Mouse (Mus musculus) midbrain, embryonic 13.5 days (tissue): Measurements from ENCODE around the gene Lysmd2. TPM values are rescaled to one million over a fixed set of nuclear protein-coding genes. Genes with fewer than 3 reads are reported as not detected.

Experiments
- ATAC-seq: fragments of 200-750 bp; cut with Nextera tagmentation; 2 replicates; pipeline ENCODE4 v1.8.0; 2017; ENCODE audit warnings: mild to moderate bottlenecking, moderate TSS enrichment, moderate library complexity
- H3K27ac ChIP-seq: fragments of 300-500 bp; sonication (generic); 2 replicates; pipeline ENCODE4 v1.5.1; 2015; ENCODE audit warnings: inconsistent platforms, mild to moderate bottlenecking, moderate library complexity
- H3K27me3 ChIP-seq: fragments of 300-500 bp; sonication (generic); 2 replicates; pipeline ENCODE4 v1.6.1; 2015; ENCODE audit warnings: mild to moderate bottlenecking, inconsistent platforms
- H3K36me3 ChIP-seq: fragments of 300-500 bp; sonication (generic); 2 replicates; pipeline ENCODE4 v1.6.1; 2015; ENCODE audit warnings: mild to moderate bottlenecking, inconsistent platforms
- H3K4me1 ChIP-seq: fragments of 300-500 bp; sonication (generic); replicated peaks from 2 replicates; pipeline ENCODE4 v1.6.1; 2015; ENCODE audit warnings: inconsistent platforms
- H3K4me2 ChIP-seq: fragments of 300-500 bp; sonication (generic); replicated peaks from 2 replicates; pipeline ENCODE4 v1.6.1; 2015; ENCODE audit warnings: moderate library complexity, mild to moderate bottlenecking, inconsistent platforms
- H3K4me3 ChIP-seq: fragments of 300-500 bp; sonication (generic); replicated peaks from 2 replicates; pipeline ENCODE4 v1.5.1; 2015; ENCODE audit warnings: mild to moderate bottlenecking, inconsistent platforms
- H3K9ac ChIP-seq: fragments of 300-500 bp; sonication (generic); replicated peaks from 2 replicates; pipeline ENCODE4 v1.6.1; 2015; ENCODE audit warnings: mild to moderate bottlenecking, inconsistent platforms
- H3K9me3 ChIP-seq: fragments of 300-500 bp; sonication (generic); 2 replicates; pipeline ENCODE4 v1.6.1; 2016; ENCODE audit warnings: mild to moderate bottlenecking, inconsistent platforms
- WGBS: fragments of 180-500 bp; shearing (Covaris S2); methylation state at CpG from one replicate; pipeline ENCODE4 v1.1.7; 2015; 5-methylcytosine and 5-hydroxymethylcytosine counted together
- polyA plus RNA-seq: library from polyadenylated mRNA; unstranded; fragments of >200 nt; fragmentation: Nextera tagmentation; extraction: Ambion mirVana; gene quantifications from 2 replicates; pipeline ENCODE4 v1.2.1, GENCODE M21; 2015

Lysmd2 gene
- polyA plus RNA-seq = 17.9 and 18.3 TPM in 2 replicates

- H3K4me2 ChIP-seq = peak within 1 kb of the TSS; percentile 79
- peaks cover 9% of the 10 kb centered on the region for H3K27me3 ChIP-seq
- no peaks in the 10 kb centered on the region for H3K36me3 ChIP-seq
- peak within 1 kb of the TSS; percentile 91 for H3K9ac ChIP-seq
- 0% methylated on average over 74 of the region's 94 CpGs for WGBS
- ATAC-seq = peak; percentile 90
- H3K27ac ChIP-seq = peak within 1 kb of the TSS; percentile 95
- peak within 1 kb of the TSS; percentile 75 for H3K4me3 ChIP-seq
- peaks cover 6% of the 10 kb centered on the region for H3K4me1 ChIP-seq
- no peaks in the 10 kb centered on the region for H3K9me3 ChIP-seq
These were observed at the start of gene Lysmd2 for GRCm38 (mm10) chr9:75625556-75626307. Gene Lysmd2, plus strand, starts transcription at chr9:75625741.

GRCm38 (mm10) chr9:75579321-75579720, 46.2 kb upstream of the Lysmd2 start:
- H3K4me3 ChIP-seq = no peak overlapping the region
- no peak overlapping the region for H3K4me2 ChIP-seq
- H3K27me3 ChIP-seq = no peaks in the 10 kb centered on the region
- H3K36me3 ChIP-seq = peaks cover 86% of the 10 kb centered on the region
- no peaks in the 10 kb centered on the region for H3K4me1 ChIP-seq
- no peak overlapping the region for H3K9ac ChIP-seq
- ATAC-seq = no peak
- H3K9me3 ChIP-seq = no peaks in the 10 kb centered on the region
- no peak overlapping the region for H3K27ac ChIP-seq
- WGBS = 90% methylated on average over 6 of the region's 6 CpGs

DNA sequence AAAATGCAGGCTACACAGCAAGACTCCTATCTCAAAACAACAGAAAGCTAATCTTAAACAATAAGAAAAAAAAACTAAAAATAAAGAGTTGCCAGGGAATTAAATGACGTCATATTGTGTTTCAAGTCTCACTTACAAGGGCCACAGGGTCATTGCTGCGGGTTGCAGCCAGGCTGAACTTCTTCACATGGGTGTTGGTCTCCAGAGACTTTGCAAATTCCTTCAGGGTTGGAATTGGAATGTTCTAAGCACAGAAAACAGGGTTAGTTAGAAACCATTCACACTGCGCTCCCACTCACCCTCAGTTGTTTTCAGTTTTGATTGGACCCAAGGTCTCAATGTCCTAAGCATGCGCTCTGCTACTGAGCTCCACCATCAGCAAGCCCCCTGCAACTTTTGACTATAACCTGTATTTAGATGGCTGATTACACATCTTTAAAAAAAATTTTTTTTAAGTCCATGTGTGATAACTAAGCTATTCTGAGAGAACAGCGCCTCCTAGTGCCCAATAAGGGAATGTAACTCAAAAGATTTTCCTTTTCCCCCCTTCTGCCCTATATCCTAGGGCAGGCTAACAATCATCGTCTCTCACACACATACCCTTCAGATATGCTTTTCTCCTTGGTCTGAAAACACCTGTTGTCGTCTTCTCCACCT, 43.7 kb upstream of the Lysmd2 start:
- Histone ChIP-seq H3K9ac (no peak overlapping the region), H3K9me3 (no peaks in the 10 kb centered on the region), H3K36me3 (peaks cover 86% of the 10 kb centered on the region), H3K27ac (no peak overlapping the region), H3K27me3 (no peaks in the 10 kb centered on the region), H3K4me1 (no peaks in the 10 kb centered on the region), H3K4me3 (no peak overlapping the region), H3K4me2 (no peak overlapping the region)
- 57% methylated on average over 7 of the region's 7 CpGs for WGBS
- no peak for ATAC-seq

DNA sequence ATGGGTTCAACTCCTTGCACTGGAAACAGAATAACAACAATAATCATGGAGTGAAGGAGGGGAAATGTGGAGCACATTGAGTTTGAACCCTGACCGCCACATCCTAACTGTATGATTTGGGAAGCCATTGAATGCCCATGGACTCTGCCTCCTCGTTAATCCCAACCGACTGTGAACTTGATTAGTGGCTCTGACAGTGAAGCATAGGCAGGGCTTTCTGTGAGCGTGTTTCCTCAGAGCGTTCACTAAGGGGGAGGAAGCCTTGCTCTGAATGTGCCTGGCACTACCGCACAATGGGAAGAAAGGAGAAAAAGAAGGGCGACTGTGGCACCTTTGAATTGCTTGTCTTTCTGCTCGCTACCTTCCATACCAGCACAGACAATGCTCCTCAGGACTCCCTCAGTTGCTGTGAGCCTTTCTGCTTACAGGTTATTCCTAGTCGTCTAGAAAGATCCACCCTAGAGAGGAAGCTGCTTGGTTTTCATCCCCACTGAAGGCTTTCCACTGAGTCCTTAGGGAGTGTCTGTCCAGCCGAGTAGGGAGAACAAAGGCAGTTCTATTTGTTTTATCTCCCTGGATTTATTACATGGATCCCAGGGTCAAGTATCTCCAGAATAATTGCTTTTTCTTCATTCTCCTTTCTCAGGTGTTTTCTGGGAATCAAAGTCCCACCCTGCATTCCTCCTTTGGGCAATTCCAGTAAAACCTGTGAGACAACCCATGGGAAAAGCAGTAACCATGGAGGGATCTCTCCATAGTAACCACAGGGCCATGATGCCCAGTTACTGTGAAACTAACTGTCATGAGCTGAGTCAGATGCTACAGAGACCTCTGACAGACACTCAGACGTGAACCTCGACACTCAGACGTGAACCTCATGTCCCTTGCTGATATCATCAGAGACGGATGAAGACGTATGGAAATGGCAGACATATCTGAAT, 35.4 kb upstream of the Lysmd2 start:
- WGBS = 87% methylated on average over 15 of the region's 15 CpGs
- no peak overlapping the region for H3K27ac ChIP-seq
- ATAC-seq = no peak
- H3K4me2 ChIP-seq = no peak overlapping the region
- H3K36me3 ChIP-seq = peaks cover 98% of the 10 kb centered on the region
- H3K9ac ChIP-seq = no peak overlapping the region
- 0 out of 2 replicates have a peak, but pooled peaks cover 5% of the 10 kb centered on the region for H3K9me3 ChIP-seq
- no peaks in the 10 kb centered on the region for H3K27me3 ChIP-seq
- H3K4me1 ChIP-seq = peaks cover 8% of the 10 kb centered on the region; the same call in 1 of the 2 replicates
- no peak overlapping the region for H3K4me3 ChIP-seq

DNA sequence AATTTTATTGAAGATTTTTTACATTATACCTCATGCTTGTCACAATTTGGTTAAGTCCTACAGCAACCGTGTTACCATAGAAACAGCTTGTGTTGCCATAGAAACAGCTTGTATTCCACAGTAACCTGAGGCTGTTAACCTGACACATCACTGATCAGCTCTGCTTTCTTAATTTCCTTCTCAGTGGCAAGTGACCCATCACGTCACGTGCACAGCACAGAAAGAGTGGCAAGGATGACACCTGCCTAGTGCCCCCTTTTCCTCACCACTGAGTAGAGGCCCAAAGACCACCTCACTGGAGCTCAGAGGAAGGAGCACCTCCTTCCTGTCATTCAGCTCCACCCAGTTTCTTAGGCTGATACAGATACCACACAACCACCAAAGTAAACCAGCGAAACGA, 32.1 kb upstream of the Lysmd2 start:
- H3K36me3 ChIP-seq = peaks cover 78% of the 10 kb centered on the region
- H3K27ac ChIP-seq = peak overlapping the region; percentile 41; the same call in 1 of the 2 replicates

DNA sequence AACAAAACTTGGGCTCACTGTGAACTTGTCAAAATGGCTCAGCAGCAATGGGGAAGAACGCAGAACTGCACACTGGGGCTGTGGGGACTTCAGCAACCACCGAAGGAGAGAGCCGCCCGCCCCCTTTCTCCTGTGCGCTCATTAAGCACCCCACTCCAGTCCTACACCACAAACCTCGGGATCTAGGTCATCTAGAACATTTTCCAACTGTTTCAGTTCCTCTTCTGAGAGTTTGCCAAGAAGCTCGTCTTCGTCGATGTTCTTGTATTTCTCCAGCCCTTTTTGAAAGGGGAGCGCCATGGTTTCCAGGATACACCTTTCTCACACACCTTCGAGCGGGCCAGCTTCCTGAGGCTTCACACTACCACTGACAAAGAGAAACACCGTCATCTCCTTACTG, 28.5 kb upstream of the Lysmd2 start:
- Histone ChIP-seq H3K9ac (no peak overlapping the region), H3K4me1 (peaks cover 30% of the 10 kb centered on the region), H3K4me2 (no peak overlapping the region), H3K4me3 (no peak overlapping the region), H3K9me3 (no peaks in the 10 kb centered on the region), H3K27ac (no peak overlapping the region), H3K36me3 (peaks cover 46% of the 10 kb centered on the region), H3K27me3 (no peaks in the 10 kb centered on the region)
- ATAC-seq = no peak
- WGBS = 92% methylated on average over 13 of the region's 13 CpGs

More for the DNA sequence above, 32.1 kb upstream of the Lysmd2 start:
- Histone ChIP-seq H3K9ac (no peak overlapping the region), H3K4me1 (peaks cover 12% of the 10 kb centered on the region), H3K4me2 (no peak overlapping the region), H3K4me3 (no peak overlapping the region), H3K9me3 (0 out of 2 replicates have a peak, but pooled peaks cover 5% of the 10 kb centered on the region), H3K27me3 (no peaks in the 10 kb centered on the region)
- 0 out of 2 replicates have a peak, but pooled peaks have one; percentile 51 for ATAC-seq
- 79% methylated on average over 5 of the region's 5 CpGs for WGBS

- WGBS = 82% methylated on average over 4 of the region's 4 CpGs
- H3K36me3 ChIP-seq = peaks cover 40% of the 10 kb centered on the region
- H3K9me3 ChIP-seq = no peaks in the 10 kb centered on the region
- no peak overlapping the region for H3K9ac ChIP-seq
- H3K27ac ChIP-seq = no peak overlapping the region
- H3K4me2 ChIP-seq = no peak overlapping the region
- H3K4me1 ChIP-seq = peaks cover 30% of the 10 kb centered on the region
- no peak overlapping the region for H3K4me3 ChIP-seq
- no peaks in the 10 kb centered on the region for H3K27me3 ChIP-seq
- no peak for ATAC-seq
These were observed 27.9 kb upstream of the Lysmd2 start for GRCm38 (mm10) chr9:75597596-75597995.

DNA sequence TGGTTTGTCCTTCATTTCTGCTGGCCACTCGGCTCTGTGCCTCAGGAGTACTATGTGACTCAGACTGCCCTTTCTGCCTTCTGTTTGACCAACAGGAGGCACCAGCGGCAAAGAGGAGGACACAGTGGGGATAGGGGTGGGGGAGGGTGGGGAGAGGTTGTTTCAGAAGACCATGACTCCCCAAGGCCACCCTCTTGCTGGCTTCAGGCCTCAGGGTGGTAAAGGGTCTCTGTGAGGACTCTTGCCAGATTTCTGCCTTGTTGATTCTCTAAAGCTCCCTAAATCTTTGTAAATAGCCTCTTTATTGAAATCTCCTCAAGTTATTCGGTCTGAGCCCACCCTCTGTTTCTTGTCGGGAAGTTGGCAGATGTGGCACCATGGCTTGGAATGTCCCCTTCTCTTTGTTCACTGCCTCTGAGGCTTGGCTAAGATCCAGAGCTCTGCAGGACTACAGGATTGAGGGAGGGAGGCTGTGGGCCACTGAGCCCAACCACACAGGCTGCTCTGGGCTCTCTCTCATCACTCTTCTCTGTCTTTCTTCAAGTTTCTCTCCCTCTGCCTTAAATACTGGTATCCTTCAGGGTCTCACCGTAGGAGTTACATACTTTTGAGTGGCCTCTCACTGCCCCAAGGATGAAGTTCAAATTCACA, 26.2 kb upstream of the Lysmd2 start:
- WGBS = 40% methylated on average over 5 of the region's 5 CpGs
- ATAC-seq = peak; percentile 93
- Histone ChIP-seq H3K4me3 (no peak overlapping the region), H3K27ac (no peak overlapping the region), H3K27me3 (no peaks in the 10 kb centered on the region), H3K4me2 (no peak overlapping the region), H3K4me1 (peaks cover 22% of the 10 kb centered on the region), H3K9me3 (no peaks in the 10 kb centered on the region), H3K9ac (no peak overlapping the region), H3K36me3 (peaks cover 30% of the 10 kb centered on the region)

- no peaks in the 10 kb centered on the region for H3K9me3 ChIP-seq
- H3K27me3 ChIP-seq = no peaks in the 10 kb centered on the region
- H3K4me2 ChIP-seq = no peak overlapping the region
- no peak overlapping the region for H3K27ac ChIP-seq
- no peak overlapping the region for H3K9ac ChIP-seq
- H3K4me3 ChIP-seq = no peak overlapping the region
- H3K36me3 ChIP-seq = peaks cover 31% of the 10 kb centered on the region
- no peak for ATAC-seq
- peaks cover 22% of the 10 kb centered on the region for H3K4me1 ChIP-seq
- WGBS = 76% methylated on average over 7 of the region's 7 CpGs
These were observed 25.2 kb upstream of the Lysmd2 start for GRCm38 (mm10) chr9:75600166-75600934.

- H3K27me3 ChIP-seq = no peaks in the 10 kb centered on the region
- WGBS = 66% methylated on average over 12 of the region's 12 CpGs
These were observed 24.0 kb upstream of the Lysmd2 start for GRCm38 (mm10) chr9:75601510-75601909.

DNA sequence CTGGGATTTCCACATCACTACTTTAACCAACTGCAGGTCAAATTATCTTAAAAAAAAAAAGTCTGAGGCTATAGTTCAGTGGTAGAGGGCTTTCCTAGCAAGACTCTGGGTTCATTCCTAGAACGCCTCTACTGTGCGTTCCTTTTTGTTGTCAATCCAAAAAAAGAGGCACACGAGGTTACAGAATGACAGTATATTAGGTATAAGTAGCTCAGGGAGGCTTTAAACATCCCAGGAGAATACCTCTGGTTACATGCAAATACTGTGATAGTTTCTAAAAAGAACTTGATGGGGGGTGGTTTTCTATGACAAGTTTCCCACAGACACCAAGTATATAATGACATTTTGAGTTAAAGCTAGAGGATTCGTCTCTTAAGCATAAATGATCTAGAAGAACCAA, 18.0 kb upstream of the Lysmd2 start:
- Histone ChIP-seq H3K4me3 (no peak overlapping the region), H3K27ac (no peak overlapping the region), H3K4me2 (no peak overlapping the region), H3K27me3 (no peaks in the 10 kb centered on the region), H3K9me3 (no peaks in the 10 kb centered on the region), H3K4me1 (peaks cover 14% of the 10 kb centered on the region), H3K9ac (no peak overlapping the region), H3K36me3 (peaks cover 20% of the 10 kb centered on the region)
- no peak for ATAC-seq
- 91% methylated on average over 4 of the region's 4 CpGs for WGBS

More at GRCm38 (mm10) chr9:75601510-75601909, 24.0 kb upstream of the Lysmd2 start:
- Histone ChIP-seq H3K36me3 (peaks cover 27% of the 10 kb centered on the region), H3K4me2 (no peak overlapping the region), H3K4me3 (no peak overlapping the region), H3K9me3 (no peaks in the 10 kb centered on the region), H3K4me1 (peaks cover 22% of the 10 kb centered on the region), H3K27ac (no peak overlapping the region), H3K9ac (no peak overlapping the region)
- ATAC-seq = no peak
